Mouse (Mus musculus): ENCODE measurements around the gene Tnfrsf14.

Tnfrsf14 gene

DNA sequence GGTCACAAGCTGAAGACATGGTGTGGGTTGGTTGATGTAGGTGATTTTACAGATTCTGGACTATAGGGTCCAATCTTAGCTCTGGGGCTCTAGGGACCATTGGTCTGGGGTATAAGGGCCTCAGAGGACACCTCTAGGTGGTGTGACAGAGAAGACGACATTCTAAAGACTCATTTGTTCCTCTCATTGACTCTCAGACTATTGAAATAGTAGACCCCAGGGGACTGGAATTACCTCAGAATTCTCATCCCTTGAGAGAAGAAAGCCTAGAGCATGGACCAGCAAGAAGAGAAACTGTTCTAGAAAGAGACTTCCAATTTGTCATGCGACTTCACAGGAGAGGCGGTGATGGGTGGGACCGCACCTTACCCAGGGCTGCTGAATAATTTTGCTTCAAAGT lies 14.1 kb downstream of the Tnfrsf14 start:
- no peak for DNase-seq

DNA sequence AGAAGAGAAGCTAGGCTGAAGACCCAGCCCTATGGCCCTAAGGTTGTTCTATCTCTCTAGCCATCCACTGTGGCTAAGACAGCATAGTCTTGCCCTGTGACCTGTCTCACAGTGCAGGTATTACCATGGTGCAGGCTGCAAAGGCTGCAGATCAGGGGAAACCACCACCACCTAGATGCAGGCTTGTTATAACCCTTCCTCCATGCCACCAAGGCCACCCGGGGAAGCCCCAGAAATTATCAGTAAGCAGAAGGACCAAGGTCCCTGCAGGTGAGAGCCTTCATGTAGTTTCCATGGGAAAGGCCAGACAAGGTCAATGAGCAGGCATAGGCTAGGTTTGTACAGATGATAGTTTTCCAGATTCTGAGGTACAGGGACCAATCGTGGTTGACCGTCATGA lies 14.5 kb downstream of the Tnfrsf14 start:
- DNase-seq: no peak

DNA sequence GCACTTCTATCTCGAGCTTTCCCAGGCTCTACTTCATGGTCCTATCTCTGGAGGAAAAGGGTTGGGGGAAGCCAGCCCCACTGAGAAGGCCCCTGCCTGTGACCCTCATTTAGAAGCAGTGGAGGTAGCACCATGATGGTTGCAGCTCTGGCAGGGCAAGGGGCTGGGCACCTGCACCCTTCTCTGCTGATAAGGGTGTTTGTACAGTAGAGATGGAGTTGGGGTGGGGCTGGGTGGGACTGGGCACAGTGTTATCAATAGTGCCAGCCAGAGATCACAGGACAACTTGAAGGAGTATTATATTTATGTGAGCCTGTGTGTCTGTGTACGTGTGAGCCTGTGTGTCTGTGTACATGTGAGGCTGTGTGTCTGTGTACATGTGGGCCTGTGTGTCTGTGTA lies 16.7 kb downstream of the Tnfrsf14 start:
- DNase-seq: no peak

DNA sequence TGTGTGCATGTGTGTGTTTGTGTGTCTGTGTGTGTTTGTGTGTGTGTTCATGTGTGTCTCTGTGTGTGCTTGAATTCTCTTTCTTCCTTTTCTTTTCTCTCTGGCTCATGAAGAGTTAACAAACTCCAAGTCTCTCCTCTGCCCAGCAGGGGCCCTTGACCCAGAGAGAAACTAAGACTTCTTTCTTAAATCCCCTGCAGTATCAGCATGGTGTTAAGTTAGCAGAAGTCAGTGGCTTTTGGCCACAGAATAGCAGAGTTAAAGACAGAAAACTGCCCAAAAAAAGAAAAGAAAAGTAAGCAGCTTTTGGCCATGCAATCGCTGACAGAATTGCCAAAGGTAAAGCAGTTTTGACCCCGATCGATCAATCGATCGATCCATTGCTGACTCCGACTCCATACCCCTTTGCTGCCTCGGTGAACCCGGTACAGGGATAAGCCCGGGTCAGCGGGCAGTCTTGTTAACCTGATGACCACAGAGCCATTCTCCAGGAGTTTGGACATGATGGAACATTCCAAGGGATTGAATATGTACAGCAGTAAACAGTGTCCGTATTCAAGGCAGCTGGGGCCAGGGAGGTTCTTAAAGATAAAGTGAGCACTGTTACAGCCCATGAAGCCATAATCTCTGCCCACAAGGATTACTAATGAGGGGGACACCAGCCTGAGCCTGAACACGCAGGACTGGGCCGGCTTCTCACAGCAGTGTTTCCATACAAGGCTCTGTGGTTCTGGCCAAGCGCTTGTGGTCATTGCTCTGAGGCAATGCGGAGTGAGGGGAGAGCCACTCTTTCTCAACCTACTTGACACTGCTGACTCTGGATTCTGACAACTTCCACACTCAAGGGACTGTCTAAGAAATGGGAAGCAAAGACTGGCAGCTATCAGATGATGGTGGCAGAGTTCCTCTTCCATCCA lies 17.5 kb downstream of the Tnfrsf14 start:
- DNase-seq: no peak

DNA sequence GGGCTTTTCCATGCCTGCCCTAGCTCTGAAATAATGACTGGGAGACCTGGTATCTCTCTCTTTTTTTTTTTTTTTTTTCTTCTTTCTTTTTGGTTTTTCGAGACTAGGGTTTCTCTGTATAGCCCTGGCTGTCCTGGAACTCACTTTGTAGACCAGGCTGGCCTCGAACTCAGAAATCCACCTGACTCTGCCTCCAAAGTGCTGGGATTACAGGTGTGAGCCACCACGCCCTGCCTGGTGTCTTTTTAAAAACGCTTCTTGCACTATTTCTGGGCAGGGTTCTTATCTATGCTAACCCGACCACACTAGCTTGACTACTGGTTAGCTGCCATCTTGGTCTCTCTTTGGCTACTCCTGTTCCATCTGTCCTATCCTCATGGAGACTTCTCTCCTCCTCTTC lies 19.9 kb downstream of the Tnfrsf14 start:
- no peak for DNase-seq

DNA sequence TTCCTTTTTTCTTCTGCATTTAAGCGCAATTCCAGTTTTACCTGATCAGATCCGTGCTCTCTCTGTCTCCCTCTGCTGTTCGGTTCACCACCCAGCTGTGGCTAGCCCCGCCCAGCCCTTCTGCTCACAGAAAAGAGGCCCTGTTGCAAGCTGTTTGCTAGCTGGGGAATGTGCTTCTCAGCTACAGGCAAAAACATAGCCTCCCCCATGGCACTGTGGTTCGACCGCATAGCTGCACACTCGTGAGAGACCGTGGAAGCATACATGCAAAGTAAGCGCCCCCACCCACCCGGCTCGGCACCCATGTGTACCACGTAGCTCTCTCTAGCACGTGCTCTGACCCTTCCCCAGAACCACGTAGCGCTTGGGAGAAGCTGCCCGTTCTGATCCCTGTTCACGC lies 20.5 kb downstream of the Tnfrsf14 start:
- DNase-seq: peak; percentile 84 to 90

DNA sequence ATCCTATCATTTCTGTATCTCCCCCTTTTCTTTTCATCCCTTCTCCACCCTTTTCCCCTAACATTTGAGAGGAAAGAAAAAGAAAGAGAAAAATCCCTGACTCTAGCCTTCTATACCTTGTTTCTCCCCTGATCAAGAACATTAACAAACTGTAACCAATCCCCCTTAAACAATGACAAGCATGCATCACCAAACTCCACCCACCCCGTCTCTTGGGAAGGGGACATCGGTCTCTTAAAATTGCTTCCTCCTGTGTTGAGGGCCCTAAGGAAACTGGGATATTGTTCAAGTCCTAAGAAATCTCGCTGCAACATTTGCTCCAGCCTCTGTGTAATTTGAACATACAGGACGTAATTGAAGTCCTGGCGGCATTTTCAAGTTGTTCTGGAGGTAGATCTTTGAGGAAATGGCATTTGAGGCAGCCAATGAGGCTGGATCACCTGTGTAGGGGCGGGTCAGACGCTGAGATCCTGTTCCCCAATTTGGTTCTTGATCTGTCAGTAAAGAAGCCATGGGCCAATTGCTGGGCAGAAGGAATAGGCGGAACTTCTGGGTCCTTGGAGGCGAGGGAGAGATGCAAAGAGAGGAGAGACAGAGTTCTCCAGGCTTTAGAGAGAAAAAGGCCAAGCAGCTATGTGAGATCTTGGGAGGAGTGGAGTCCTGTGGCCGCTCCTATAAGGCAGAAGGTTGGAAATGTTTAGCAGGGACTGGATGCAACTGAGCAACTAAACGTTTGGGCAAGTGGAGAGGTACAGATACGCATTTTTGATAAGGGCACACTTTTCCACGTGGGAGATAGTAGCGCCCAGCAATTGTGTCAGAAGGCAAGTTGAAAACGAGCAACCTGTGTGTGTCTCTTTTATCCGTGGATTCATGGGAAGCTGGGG lies 23.9 kb downstream of the Tnfrsf14 start:
- DNase-seq: peak; percentile 86 to 88

DNA sequence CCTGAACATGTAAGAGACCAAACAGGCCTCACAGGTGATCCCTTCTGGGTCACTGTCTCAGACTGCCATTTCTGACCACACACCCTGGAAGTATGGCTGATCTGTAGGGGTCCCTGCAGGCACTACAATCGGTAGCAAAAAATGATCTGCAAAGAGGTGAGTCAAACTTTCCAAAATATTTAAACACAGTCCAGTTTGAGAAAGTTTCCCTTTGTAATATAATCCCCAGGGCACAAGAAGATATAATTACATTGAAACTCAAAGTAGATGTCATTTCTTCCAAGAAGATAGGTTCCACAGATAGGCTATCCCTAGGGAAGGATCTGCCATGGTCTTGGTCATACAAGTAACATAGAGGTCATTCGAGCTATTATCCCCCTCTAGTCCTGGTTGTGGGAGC lies 26.0 kb downstream of the Tnfrsf14 start:
- no peak for DNase-seq

DNA sequence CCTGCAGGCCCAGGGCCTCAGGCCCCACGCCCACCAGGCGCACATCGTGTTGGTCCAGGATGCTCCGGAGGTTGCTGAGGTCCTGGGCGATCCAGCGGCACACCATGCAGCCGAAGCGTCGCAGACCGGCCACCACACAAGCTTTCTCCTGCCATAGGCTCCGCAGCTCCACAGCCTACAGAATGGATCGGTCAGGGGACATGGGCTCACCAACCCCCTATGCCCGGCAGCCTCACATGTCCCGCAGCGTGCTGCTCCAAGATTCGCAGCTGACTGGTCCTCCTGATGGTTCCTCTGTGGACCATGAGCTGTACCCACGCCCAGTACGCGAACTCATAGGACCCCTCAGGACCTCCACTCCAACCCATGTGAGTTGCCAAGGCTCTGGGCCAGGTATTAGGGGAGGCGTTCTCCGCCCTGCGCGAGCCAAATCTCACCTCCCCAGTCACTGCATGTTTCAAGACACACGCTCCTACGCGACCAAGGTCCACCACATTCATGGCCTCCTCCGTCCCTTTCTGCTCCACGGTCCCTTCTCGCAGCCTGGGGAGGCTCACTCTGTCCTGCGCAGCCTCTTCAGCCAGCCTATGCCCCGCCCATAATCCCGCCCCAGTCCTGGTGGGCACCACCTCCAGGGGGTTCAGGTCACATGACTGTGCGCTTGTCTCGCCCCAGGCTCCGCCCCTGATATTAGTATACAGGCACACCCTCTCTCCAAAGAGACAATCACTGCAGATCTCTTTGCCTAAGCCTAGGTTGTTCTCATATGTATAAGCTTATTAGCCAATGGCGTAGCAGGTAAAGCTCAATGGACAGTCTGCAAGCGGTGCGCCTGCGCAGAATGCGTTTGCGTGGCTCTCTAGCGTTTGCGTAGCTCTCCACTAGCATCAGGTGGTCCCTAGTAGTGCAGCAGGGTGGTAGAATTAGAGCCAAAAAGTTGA lies 29.6 kb downstream of the Tnfrsf14 start, which contains the start of gene Fam213b:
Gene Fam213b (minus strand): TSS at position 630 of the 941 bp plus-strand sequence.
- peak; percentile 85 to 87 for DNase-seq

DNA sequence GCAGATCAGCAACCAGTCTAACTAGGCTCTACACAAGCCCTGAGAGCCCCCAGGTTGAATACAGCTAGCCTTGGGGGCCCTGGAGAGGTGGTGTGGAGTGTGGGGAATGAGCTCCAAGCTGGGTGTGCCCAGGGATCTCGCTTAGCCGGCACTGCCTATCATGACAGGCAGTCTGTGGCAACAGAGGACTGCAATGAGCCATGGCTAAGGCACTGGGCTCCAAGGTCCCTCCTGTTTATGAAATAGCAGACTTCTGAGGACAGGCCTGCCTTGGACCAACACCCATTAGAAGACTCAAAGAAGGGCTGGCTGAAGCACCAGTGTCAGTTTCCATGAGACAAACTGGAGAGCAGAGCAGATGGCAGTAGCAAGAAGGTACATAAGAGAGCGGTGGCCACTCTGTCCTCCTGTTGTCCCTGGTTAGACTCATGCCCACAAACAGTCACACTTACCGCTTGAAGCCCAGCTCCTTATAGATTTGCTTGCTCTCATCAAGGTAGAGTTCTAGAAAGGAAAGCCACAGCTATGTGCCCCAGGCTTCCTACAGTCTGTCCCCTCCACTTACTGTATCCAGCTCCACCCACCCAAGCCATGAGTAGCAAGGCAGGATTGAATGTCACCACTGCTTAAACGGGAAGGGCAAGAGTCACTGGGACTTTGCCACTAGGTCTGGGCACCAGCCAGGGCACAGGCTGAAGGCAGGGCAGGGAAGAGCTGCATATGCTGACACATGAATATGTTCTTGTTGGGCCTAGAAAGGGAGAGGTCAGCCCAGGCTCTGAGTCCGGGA lies 30.5 kb downstream of the Tnfrsf14 start:
- peak; percentile 41 to 66 for DNase-seq

DNA sequence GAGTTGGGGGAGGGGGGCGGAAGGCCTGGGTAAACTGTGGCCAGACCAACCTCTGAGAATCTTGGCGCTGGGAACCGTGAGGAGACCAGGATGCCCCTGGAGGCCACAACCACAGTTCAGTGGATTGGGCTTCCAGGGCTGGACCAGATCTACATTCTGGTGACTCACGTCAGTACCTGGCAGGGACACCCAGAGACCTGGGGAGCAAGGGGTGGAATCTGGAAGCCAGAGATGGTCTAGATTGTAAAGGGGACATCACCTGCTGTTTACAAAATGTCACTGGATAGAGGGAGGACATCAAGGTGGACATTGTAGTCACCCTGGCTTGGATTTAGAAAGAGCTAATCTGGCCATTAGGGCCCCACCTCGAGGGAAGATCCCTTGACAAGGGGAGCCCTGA lies 32.8 kb downstream of the Tnfrsf14 start:
- no peak for DNase-seq

DNA sequence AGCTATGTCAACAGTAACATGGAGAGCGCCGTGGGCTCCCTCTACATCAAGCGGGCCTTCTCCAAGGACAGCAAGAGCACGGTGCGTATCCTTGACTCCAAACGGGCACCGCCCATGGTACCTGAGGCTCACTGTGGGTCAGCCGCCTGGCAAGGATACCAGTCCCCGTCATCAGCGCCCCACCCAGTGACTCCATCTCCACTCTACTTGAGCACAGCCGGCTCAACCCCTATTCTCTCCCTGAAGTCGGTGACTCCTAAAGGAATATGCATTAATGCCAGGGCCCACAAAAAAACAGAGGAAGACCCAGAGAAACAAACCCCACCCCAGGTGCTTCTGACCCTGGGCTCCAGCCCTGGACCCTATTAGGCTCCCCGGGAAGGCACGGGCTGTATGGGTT lies 37.5 kb downstream of the Tnfrsf14 start:
- no peak for DNase-seq

DNA sequence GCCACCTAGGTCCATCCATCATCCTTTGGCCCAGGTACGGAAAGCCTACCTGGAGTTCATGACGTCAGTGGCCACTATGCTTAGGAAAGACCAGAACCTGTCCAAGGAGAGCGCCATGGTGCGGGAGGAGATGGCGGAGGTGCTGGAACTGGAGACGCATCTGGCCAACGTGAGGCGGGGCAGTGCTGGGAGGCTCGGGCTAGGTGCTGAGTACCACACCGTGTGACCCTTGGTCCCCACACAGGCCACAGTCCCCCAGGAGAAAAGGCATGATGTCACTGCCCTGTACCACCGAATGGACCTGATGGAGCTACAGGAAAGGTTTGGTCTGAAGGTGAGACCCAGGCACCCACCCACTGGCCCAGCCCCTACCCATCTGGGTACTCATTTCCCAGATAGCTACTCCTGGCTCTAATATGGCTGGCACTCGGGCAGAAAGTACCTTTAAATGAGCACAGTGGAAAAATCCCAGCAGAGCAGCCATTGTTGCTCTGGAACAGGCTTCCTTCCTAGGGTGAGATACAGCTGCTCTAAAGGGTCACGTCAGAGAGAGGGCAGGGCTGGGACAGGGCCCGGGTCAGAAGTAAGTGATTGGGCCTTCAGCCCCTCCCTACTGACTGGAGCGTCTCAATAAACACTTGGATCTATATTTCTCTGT lies 40.6 kb downstream of the Tnfrsf14 start:
- no peak for DNase-seq

DNA sequence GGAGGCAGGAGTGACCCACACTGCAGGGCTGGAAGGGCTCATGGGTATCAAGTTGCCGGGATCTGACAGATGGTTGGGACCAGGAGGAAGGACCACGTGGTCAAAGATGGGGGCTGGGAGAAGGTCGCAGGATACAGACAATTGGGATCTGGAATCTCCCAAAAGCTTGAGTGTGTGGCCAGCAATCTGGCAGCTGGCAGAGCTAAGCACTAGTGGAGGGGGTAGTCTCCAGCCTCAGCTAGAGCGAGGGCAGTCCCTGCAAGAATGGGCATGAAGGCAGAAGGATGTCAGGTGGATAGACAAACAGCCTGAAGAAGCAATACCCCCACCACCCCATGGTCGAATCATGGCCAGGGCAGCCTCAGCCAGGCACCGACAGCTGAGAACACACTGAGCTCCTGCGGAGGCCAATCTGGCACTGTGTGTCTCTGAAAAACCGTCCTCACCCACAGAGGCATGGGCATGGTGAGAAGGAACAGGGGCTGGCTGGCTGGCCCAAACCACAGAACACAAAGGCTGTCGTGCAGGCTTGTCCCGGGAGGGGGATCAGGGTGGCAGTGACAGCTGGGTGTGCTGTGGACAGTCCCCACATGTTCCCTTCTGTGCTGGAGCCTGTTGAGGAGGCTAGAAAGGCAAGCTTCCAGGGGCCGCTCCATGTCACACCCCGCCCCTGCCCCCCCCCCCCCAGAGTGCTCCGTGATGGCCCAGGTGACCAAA lies 41.3 kb downstream of the Tnfrsf14 start:
- DNase-seq: peak; percentile 78 to 81

DNA sequence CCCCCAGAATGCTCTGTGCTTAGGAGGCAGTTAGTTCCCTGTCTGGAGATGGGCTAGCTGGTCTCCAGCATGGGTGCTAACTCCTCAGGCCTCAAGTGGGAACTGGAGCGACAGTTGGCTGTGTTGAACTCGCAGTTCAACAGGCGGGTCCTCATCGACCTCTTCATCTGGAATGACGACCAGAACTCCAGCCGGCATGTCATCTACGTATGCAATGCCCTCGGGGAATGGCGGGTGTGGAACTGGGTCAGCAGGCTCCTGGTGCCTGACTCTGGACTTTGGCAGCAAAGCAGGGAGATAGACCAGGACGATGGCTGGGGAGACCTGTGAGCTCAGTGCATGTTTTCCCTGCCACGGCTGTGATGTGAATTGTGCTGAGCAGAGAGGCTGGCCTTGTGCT lies 42.9 kb downstream of the Tnfrsf14 start:
- DNase-seq: no peak

DNA sequence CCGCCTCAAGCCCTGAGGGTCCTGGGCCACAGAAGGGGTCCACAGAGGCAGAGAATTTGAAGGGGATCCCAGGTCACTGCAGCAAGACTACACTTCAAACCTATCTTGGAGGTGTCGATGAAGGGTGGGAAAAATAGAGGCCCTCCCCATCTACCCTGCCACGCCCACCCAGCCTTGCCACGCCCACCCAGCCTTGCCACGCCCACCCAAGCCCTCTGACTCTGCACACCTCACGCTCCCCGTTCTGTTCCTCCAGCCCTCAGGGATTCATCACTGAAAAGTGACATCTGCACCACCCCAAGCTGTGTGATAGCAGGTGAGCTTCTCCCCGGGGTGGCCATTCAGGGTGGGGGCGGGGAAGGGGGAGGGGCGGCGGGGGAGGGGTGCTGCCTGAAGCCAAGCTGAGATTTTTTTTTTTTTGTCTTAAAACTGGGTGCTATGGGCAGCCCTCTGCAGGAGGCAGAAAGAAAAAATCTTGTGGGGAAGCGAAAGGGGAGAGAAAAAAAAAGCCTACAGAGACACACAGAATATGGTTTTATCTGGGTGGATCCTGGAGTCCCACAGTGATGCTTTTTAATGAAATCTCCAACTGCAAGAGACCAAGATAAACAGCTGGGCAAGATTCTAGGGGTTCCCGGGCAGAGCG lies 46.2 kb downstream of the Tnfrsf14 start:
- DNase-seq: no peak

DNA sequence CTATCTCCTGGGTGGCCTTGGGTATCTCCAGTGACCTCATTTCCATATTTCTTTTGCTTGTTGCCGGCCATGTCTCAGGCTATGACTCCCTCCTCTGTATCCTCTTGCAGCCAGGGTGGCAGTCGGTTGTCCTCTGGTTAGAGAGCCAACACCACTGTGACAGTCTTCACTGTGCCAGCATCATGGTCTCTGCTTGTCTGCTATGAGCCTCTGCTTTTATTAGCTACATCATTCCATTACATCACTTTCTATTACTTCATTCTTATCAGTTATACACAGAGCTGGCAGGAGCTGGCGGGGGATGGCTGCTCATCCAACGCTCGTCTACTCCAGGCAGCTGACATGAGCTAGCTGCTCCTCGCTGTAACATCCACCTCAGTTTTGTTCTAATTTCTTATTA lies 47.6 kb downstream of the Tnfrsf14 start:
- DNase-seq: no peak

DNA sequence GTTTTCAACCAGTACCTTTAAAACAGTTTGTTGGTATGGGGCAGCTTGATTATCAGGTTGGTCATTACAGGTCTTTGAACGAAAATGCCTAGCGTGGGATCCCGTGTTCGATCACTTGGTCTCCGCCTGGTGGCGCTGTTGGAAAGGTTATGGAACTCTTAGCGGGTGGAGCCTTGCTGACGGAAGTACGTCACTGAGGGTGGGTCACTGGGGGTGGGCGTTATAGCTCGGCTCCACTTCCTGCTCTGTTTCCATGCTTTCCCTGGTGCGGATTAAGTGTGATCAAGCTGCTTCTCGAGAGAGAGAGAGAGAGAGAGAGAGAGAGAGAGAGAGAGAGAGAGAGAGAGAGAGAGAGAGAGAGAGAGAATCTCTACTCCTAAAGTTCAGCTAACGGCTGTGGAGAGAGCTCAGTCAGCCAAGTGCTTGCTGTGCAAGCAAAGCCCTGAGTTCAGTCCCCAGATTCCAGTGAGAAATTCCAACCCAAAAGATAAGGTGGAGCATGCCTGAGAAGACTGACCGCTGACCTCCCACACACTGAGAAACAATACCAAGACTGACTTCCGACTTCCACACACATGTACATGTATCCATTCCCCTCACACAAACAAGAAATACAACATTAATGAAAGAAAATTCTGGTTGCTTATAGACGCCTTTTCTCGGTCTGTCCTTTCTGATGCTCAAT lies 50.4 kb downstream of the Tnfrsf14 start:
- peak; percentile 98 to 99 for DNase-seq

DNA sequence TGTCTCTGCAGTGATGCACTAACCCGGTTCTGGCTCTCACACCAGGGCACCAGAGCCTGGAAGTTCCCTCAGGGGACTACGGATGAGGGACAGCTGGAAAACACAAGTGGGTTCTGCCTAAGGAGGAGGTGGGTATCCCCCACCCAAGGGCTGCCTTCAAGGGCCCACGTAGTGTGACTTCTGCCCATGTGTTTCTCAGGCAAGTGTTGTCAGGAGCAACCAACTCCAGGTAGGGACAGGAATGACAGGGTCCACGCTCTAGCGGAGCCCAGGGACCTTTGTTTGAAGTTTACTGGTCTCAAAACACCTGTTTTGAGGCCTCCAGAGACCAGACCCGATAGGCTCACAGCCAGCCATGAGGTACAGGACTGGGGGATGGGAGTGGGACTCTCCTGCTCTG lies 55.2 kb downstream of the Tnfrsf14 start:
- no peak for DNase-seq

Data from cerebellum, postnatal 14 days (tissue).